Mouse (Mus musculus): ENCODE measurements around the gene Bace1. TPM values are rescaled to one million over a fixed set of nuclear protein-coding genes. Genes with fewer than 3 reads are reported as not detected.

Bace1 gene
- polyA plus RNA-seq, 1 experiment from 2014 or later, result 49.8 TPM

GRCm38 (mm10) chr9:45905811-45906237 is 67.4 kb downstream of the Bace1 start:
- Histone ChIP-seq H3K36me3 (ENCODE audit: control insufficient read depth, insufficient read depth, low read length) (peaks cover 27% of the 10 kb centered on the region), H3K9me3 (ENCODE audit: control insufficient read depth, low read length) (no peaks in the 10 kb centered on the region), H3K4me2 (ENCODE audit: low read depth, low read length) (peak overlapping the region; percentile 66), H3K27me3 (ENCODE audit: control insufficient read depth, insufficient read depth, low read length) (no peaks in the 10 kb centered on the region), H3K4me1 (ENCODE audit: control insufficient read depth, insufficient read depth, low read length) (peaks cover 17% of the 10 kb centered on the region), H3K4me3 (ENCODE audit: low read depth, low read length) (peak overlapping the region; percentile 90), H3K9ac (replicated peaks; ENCODE audit: low read depth, low read length) (peak overlapping the region; percentile 95), H3K27ac (ENCODE audit: low read depth, low read length) (peak overlapping the region; percentile 98)
- peak; percentile 50 for ATAC-seq (ENCODE audit: low read depth)
- WGBS, result 0% methylated on average over 17 of the region's 27 CpGs

- Histone ChIP-seq H3K4me1 (ENCODE audit: control insufficient read depth, insufficient read depth, low read length) (peaks cover 17% of the 10 kb centered on the region), H3K9ac (replicated peaks; ENCODE audit: low read depth, low read length) (peak within 1 kb of the TSS; percentile 95), H3K4me2 (ENCODE audit: low read depth, low read length) (peak within 1 kb of the TSS; percentile 66), H3K27me3 (ENCODE audit: control insufficient read depth, insufficient read depth, low read length) (no peaks in the 10 kb centered on the region), H3K27ac (ENCODE audit: low read depth, low read length) (peak within 1 kb of the TSS; percentile 98), H3K9me3 (ENCODE audit: control insufficient read depth, low read length) (no peaks in the 10 kb centered on the region), H3K36me3 (ENCODE audit: control insufficient read depth, insufficient read depth, low read length) (peaks cover 33% of the 10 kb centered on the region), H3K4me3 (ENCODE audit: low read depth, low read length) (peak within 1 kb of the TSS; percentile 90)
- WGBS, result under 1% methylated on average over 73 of the region's 80 CpGs
- ATAC-seq (ENCODE audit: low read depth), result peak; percentile 95
Observed at GRCm38 (mm10) chr9:45906355-45907077, 68.1 kb downstream of the Bace1 start, which contains the start of the genes Pcsk7 and Rnf214. Pcsk7 (plus strand) TSS chr9:45906497. Rnf214 (minus strand) TSS chr9:45906911.

GRCm38 (mm10) chr9:45907078-45907428 is 68.7 kb downstream of the Bace1 start:
- Histone ChIP-seq H3K4me2 (ENCODE audit: low read depth, low read length) (peak overlapping the region; percentile 66), H3K36me3 (ENCODE audit: control insufficient read depth, insufficient read depth, low read length) (peaks cover 34% of the 10 kb centered on the region), H3K9me3 (ENCODE audit: control insufficient read depth, low read length) (no peaks in the 10 kb centered on the region), H3K27me3 (ENCODE audit: control insufficient read depth, insufficient read depth, low read length) (no peaks in the 10 kb centered on the region), H3K9ac (replicated peaks; ENCODE audit: low read depth, low read length) (peak overlapping the region; percentile 95), H3K4me3 (ENCODE audit: low read depth, low read length) (peak overlapping the region; percentile 90), H3K4me1 (ENCODE audit: control insufficient read depth, insufficient read depth, low read length) (peaks cover 17% of the 10 kb centered on the region), H3K27ac (ENCODE audit: low read depth, low read length) (peak overlapping the region; percentile 98)
- 0% methylated on average over 19 of the region's 19 CpGs for WGBS
- peak; percentile 33 for ATAC-seq (ENCODE audit: low read depth)

GRCm38 (mm10) chr9:45910995-45911394 is 72.6 kb downstream of the Bace1 start:
- H3K27ac ChIP-seq (ENCODE audit: low read depth, low read length), result no peak overlapping the region
- no peak overlapping the region for H3K4me3 ChIP-seq (ENCODE audit: low read depth, low read length)
- H3K9me3 ChIP-seq (ENCODE audit: control insufficient read depth, low read length), result no peaks in the 10 kb centered on the region
- no peaks in the 10 kb centered on the region for H3K27me3 ChIP-seq (ENCODE audit: control insufficient read depth, insufficient read depth, low read length)
- no peak overlapping the region for H3K9ac ChIP-seq (replicated peaks; ENCODE audit: low read depth, low read length)
- H3K4me1 ChIP-seq (ENCODE audit: control insufficient read depth, insufficient read depth, low read length), result peaks cover 9% of the 10 kb centered on the region
- WGBS, result 92% methylated on average over 3 of the region's 3 CpGs
- no peak for ATAC-seq (ENCODE audit: low read depth)
- peaks cover 58% of the 10 kb centered on the region for H3K36me3 ChIP-seq (ENCODE audit: control insufficient read depth, insufficient read depth, low read length)
- no peak overlapping the region for H3K4me2 ChIP-seq (ENCODE audit: low read depth, low read length)

GRCm38 (mm10) chr9:45911673-45912072 is 73.3 kb downstream of the Bace1 start:
- Histone ChIP-seq H3K27ac (ENCODE audit: low read depth, low read length) (no peak overlapping the region), H3K4me3 (ENCODE audit: low read depth, low read length) (no peak overlapping the region), H3K27me3 (ENCODE audit: control insufficient read depth, insufficient read depth, low read length) (no peaks in the 10 kb centered on the region), H3K4me1 (ENCODE audit: control insufficient read depth, insufficient read depth, low read length) (peaks cover 9% of the 10 kb centered on the region), H3K4me2 (ENCODE audit: low read depth, low read length) (no peak overlapping the region), H3K9ac (replicated peaks; ENCODE audit: low read depth, low read length) (no peak overlapping the region), H3K36me3 (ENCODE audit: control insufficient read depth, insufficient read depth, low read length) (peaks cover 65% of the 10 kb centered on the region), H3K9me3 (ENCODE audit: control insufficient read depth, low read length) (no peaks in the 10 kb centered on the region)
- 89% methylated on average over 1 of the region's 1 CpGs for WGBS
- ATAC-seq (ENCODE audit: low read depth), result no peak

Other genes with a start within 250 kb of the Bace1 start
- gene Cep164, start 9.9 kb upstream of the Bace1 start, polyA plus RNA-seq (2014; fragmentation: Nextera tagmentation; extraction: Ambion mirVana), result 11.8 and 12.7 TPM in 2 replicates
- 16.5 and 19.1 TPM in 2 replicates for gene Pcsk7, start 67.9 kb downstream of the Bace1 start, polyA plus RNA-seq (2014; fragmentation: Nextera tagmentation; extraction: Ambion mirVana)
- 101 and 132 TPM in 2 replicates for gene Rnf214, start 68.3 kb downstream of the Bace1 start, polyA plus RNA-seq (2014; fragmentation: Nextera tagmentation; extraction: Ambion mirVana)
- gene Tagln, start 97.5 kb downstream of the Bace1 start, polyA plus RNA-seq (2014; fragmentation: Nextera tagmentation; extraction: Ambion mirVana), result 5.2 and 5.5 TPM in 2 replicates
- 45.7 and 52.0 TPM in 2 replicates for gene Sidt2, start 116.7 kb downstream of the Bace1 start, polyA plus RNA-seq (2014; fragmentation: Nextera tagmentation; extraction: Ambion mirVana)
- gene Pafah1b2, start 174.1 kb downstream of the Bace1 start, polyA plus RNA-seq (2014; fragmentation: Nextera tagmentation; extraction: Ambion mirVana), result 307 and 318 TPM in 2 replicates
- gene Sik3, start 174.2 kb downstream of the Bace1 start, polyA plus RNA-seq (2014; fragmentation: Nextera tagmentation; extraction: Ambion mirVana), result 10.5 TPM in 2 replicates

Measured in neural tube, embryonic 14.5 days (tissue).